Mouse (Mus musculus) B cell, adult 2 months (primary cell): ENCODE results near the gene Gm20736.
"Not testable (repeated sequence)": the region's sequence is repeated elsewhere in the genome, so short reads cannot be mapped to it uniquely, and the experiment has no call there.

Source experiments
- DNase-seq, 2 experiments: peaks; one replicate each; pipeline ENCODE4 v3.0.0; 2022

The Gm20736 gene

GRCm38 (mm10) chrY:65377390-65377789 is at the start of gene Gm20736:
TSS of gene Gm20736 (plus strand) at chrY:65377690.
- not testable (repeated sequence) for DNase-seq
